Mouse (Mus musculus) ES-E14 (cell line): ENCODE data around the gene Fancl.

ENCODE experiments used
- CHD2 ChIP-seq: IDR thresholded peaks from 2 replicates; pipeline ENCODE4 v1.6.1; 2014; ENCODE audit warnings: mild to moderate bottlenecking, low read depth, low read length, inconsistent platforms
- HCFC1 ChIP-seq: IDR thresholded peaks from 2 replicates; pipeline ENCODE4 v1.6.1; 2012; ENCODE audit warnings: low read length, inconsistent platforms, borderline replicate concordance; ENCODE audit not compliant: insufficient read depth
- MAFK ChIP-seq: IDR thresholded peaks from 2 replicates; pipeline ENCODE4 v1.6.1; 2014; ENCODE audit warnings: mild to moderate bottlenecking, low read depth, low read length, inconsistent platforms; ENCODE audit not compliant: insufficient read depth
- ZC3H11A ChIP-seq: IDR thresholded peaks from 2 replicates; pipeline ENCODE4 v1.6.1; 2012; ENCODE audit warnings: low read depth, mild to moderate bottlenecking, inconsistent platforms, low read length, borderline replicate concordance
- ZNF384 ChIP-seq: IDR thresholded peaks from 2 replicates; pipeline ENCODE4 v1.6.1; 2012; ENCODE audit warnings: low read depth, low read length, inconsistent platforms

- no peak for TF ChIP-seq MAFK
- TF ChIP-seq ZC3H11A: no peak
- TF ChIP-seq CHD2: no peak
- TF ChIP-seq HCFC1: no peak
- TF ChIP-seq ZNF384: no peak
Measured at GRCm38 (mm10) chr11:26336848-26337247, 49.1 kb upstream of the Fancl start.
